Mouse (Mus musculus): ENCODE results near the gene Gif.

Gene Gif

GRCm38 (mm10) chr19:11794447-11794846 lies 47.1 kb downstream of the Gif start:
- DNase-seq (ENCODE audit: low spot score), result no peak

GRCm38 (mm10) chr19:11800531-11801315 lies 53.4 kb downstream of the Gif start:
- no peak for DNase-seq (ENCODE audit: low spot score)

- no peak for DNase-seq (ENCODE audit: low spot score)
Observed at GRCm38 (mm10) chr19:11804423-11804822, 57.1 kb downstream of the Gif start.

- no peak for DNase-seq (ENCODE audit: low spot score)
Observed at GRCm38 (mm10) chr19:11807251-11807650, 59.9 kb downstream of the Gif start.

- no peak for DNase-seq (ENCODE audit: low spot score)
Observed at GRCm38 (mm10) chr19:11807822-11808221, 60.5 kb downstream of the Gif start.

GRCm38 (mm10) chr19:11808452-11808851 lies 61.1 kb downstream of the Gif start:
- DNase-seq (ENCODE audit: low spot score), result no peak

GRCm38 (mm10) chr19:11810003-11810758 lies 62.8 kb downstream of the Gif start:
- no peak for DNase-seq (ENCODE audit: low spot score)

GRCm38 (mm10) chr19:11810856-11811255 lies 63.5 kb downstream of the Gif start:
- no peak for DNase-seq (ENCODE audit: low spot score)

- DNase-seq (ENCODE audit: low spot score), result no peak
Observed at GRCm38 (mm10) chr19:11811688-11812365, 64.5 kb downstream of the Gif start.
